Mouse (Mus musculus): ENCODE results near the gene Celf2. TPM values are rescaled to one million over a fixed set of nuclear protein-coding genes. Genes with fewer than 3 reads are reported as not detected.

Gene Celf2
- total RNA-seq, 2 experiments from 2014 or later = 33.3 to 58.2 TPM

DNA sequence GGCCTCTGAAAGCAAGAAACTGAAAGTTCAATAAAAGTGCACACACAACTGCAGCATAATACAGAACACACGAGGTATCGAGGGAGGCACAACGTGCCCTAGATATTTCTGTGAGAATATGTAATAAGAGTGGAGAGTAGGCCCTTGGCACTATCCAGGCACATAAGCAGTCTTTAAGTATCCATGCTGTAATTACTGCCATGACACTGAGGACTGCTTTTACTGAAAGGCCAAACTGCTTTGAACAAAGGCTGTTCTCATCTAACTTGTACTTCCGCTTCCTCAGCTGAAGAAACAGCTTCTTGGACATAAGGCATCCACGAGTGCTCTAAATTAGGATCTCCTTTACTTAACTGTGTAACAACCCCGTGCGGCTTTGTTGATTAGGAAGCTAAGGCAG, 803.9 kb downstream of the Celf2 start:
- DNase-seq (ENCODE audit: low spot score in 2 of 2) = no peak

DNA sequence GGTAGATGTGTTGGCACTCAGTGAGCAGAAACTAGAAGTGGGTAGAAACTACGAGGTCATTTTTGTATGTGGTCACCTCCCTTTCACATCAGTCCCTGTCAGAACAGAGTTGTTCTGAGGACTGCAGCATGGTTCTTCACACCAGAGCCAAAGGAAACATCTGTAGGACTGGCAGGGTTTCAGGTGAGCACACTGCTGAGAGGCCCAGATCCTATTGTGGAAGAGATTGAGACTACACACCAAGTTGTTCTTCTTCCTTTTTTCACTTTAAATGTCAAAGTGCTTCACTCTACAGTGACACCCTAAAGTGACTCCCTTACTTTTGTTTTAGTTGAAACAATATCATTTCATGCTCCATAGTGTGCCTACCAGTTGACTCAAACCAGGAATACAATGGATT, 804.6 kb downstream of the Celf2 start:
- no peak for DNase-seq (ENCODE audit: low spot score in 2 of 2)

DNA sequence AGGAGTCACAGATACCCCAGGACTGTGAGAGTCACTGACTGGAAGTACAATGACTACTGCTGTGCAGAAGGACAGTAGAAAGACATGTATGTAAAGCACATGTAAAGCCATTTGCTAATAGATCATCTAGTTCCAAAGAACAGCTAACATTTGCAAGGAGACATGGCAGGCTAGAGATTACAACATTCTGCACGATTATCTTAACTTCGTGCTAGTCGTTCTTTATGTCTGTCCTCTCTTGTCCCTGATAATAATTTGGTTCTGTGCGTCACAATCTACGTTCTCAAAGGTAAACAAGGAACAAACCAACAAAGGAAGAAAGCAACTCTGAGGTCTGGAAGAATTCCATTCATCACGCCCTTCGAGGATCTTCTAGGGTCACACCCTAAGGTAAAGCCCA, 805.0 kb downstream of the Celf2 start:
- DNase-seq (ENCODE audit: low spot score in 2 of 2) = no peak

GRCm38 (mm10) chr2:6696326-6696725, 813.0 kb downstream of the Celf2 start:
- no peak for DNase-seq (ENCODE audit: low spot score in 2 of 2)

DNA sequence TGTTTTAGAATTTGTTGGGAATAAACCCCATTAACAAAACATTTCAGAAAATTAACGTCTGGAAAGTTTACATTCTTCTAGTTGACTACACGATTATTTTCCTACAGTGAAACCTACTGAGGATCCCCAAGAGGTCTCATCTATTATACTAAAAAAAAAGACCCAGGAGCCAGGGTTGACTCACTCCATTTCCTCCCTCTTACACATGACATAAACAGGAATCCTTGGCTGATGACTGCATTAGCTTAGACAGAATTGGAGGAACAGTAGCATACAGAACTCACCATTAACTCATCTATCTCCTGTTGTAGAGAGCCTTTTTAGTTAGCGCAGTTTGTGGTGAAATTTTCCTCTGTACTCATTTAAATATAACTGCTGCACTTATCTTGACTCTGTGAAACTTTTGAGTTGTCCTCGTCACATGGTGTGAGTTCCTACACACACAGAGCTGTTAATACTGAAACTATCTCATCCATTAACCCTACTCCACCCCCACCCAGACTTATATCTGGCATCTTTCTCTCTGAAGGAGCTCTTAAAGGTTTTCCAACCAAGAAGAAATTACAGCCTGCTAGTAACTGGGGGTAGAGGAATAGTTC, 813.9 kb downstream of the Celf2 start:
- no peak for DNase-seq (ENCODE audit: low spot score in 2 of 2)

DNA sequence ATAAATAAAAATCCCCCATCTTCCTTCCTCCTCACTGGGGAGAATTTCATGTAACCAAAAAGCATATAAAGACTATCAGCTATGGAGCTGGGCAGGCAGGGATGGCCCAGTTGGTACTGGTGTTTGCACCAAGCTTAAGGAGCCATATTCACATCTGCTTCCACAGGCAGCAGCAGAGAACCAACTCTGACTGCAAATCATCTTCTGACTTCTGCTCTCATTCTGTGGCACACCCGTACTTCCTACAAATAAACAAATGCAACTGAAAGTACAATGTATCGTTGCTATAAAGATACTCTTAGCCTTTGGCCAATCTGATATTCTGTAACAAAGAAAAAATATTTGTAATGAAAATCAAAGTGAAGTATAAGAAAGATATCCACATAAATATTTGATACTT, 819.7 kb downstream of the Celf2 start:
- no peak for DNase-seq (ENCODE audit: low spot score in 2 of 2)

DNA sequence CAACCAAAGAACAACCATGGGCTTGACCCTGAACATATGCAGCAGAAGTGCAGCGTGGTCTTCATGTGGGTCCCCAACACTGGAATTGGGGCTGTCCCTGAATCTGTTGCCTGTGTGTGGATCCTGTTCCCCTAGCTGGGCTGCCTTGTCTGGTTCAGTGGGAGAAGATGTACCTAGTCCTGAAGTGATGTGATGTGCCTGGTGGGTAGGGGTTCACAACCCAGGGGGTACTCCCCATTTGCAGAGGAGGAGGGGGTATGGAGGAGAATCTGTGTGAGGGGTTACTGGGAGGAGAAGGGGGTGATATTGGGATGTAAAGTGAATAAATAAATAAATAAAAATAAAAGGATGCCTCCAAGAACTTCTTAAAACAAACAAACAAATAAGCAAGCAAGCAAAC, 831.1 kb downstream of the Celf2 start:
- DNase-seq (ENCODE audit: low spot score in 2 of 2) = no peak

- no peak for DNase-seq (ENCODE audit: low spot score in 2 of 2)
Observed at GRCm38 (mm10) chr2:6677457-6677856, 831.9 kb downstream of the Celf2 start.

DNA sequence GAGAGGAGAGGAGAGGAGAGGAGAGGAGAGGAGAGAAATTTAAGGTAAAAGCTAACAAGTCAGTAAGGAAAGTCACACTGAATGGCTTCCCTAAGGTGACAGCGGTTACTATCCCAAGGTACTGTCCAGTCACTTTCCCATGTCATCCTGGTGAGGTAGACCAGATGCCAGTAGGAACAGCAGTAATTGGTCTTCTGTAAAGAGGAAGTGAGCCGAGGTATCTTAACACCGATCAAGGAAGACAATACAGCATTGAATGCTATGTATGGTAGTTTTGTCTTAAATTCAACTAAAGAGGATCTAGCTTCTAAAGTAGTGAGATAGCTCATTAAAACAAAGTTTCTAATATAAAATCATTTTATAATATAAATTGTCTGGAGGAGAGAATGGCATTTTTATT, 835.0 kb downstream of the Celf2 start:
- DNase-seq (ENCODE audit: low spot score in 2 of 2) = no peak

- DNase-seq (ENCODE audit: low spot score in 2 of 2) = no peak
Observed at GRCm38 (mm10) chr2:6673418-6673817, 835.9 kb downstream of the Celf2 start.

DNA sequence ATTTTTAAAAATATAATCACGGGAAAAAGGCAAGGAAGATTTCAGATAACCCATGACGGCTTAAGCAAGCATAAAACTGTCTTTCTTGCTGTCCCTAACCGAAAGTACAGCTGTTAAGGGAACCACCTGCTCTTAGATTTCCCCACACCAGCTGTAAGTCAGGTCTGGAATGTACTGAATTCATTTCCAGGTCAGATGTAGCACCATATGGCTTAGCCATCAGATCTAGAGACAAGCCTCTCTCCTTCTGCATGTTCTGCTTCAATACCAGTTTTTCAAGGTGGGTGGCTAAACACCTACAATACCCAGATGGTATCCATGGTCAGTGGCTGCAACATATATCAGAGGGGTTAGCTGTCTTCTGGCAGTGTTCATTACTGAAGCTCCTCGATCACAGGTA, 841.8 kb downstream of the Celf2 start:
- no peak for DNase-seq (ENCODE audit: low spot score in 2 of 2)

DNA sequence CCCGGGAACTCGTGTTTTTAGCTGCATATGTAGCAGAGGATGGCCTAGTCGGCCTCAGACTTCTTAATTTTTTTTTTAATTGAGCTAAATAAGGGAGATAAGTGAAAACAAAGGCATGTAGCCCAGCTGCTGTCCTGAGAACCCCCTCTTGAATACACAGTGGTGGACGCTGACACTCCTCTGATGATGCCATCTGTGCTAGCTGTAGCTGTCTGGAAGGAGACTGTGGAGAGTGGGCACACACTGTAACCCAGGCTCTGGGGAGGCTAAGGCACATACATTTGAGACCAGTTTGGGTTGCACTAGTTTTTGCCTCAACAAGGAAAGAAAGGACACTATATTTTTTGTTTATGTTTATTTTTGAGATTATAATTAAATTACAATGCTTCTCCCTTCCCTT, 849.5 kb downstream of the Celf2 start:
- no peak for DNase-seq (ENCODE audit: low spot score in 2 of 2)

DNA sequence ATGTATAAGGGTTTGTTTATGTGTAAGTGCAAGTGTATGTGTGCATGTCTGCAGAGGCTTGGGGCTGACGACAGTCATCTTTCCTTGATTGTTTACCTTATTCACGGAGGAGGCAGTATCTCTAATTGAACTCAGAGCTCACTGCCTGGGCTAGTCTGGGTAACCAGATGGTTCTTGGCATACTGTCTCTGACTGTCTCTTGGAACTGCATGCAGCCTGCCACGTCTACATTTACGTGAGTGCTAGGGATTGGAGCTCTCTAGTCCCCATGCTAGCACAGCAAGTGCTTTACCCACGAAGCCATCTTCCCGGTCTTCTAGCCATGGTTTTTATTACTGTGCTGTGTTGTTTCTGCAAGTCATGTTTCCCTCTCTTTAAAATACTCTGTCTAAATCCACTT, 855.6 kb downstream of the Celf2 start:
- no peak for DNase-seq (ENCODE audit: low spot score in 2 of 2)

- no peak for DNase-seq (ENCODE audit: low spot score in 2 of 2)
Observed at GRCm38 (mm10) chr2:6651697-6652096, 857.7 kb downstream of the Celf2 start.

- DNase-seq (ENCODE audit: low spot score in 2 of 2) = no peak
Observed at GRCm38 (mm10) chr2:6648877-6649276, 860.5 kb downstream of the Celf2 start.

GRCm38 (mm10) chr2:6647028-6647427, 862.3 kb downstream of the Celf2 start:
- DNase-seq (ENCODE audit: low spot score in 2 of 2) = no peak

- DNase-seq (ENCODE audit: low spot score in 2 of 2) = no peak
Observed at GRCm38 (mm10) chr2:6646325-6646724, 863.0 kb downstream of the Celf2 start.

DNA sequence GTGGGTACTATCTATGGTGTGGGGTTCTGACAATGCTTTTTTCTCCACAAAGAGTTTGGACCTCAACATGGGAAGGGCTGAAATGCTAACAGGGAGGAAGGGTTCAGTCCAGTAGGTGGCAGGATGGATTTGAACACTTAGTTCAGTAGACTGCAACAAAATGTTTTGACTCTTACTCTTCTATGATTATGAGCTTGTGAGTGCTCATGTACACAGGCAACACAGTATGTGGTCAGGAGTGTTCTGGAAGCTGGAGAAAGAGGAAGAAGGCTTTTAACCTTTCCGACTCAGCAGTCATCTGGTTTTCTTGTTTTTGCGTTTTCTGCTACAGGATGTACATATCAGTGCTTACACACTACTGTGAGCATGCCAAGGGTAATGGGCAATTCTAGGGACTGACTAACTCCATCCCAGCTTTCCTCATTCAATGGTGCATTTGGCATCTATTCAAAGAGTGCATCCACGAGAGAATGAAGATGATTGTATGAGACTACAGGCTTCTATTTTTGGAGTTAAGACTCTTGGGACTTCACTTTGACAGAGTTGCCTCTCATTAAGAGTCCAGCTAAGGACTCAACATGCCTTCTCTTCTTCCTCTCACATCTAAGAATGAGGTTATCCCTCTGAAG, 867.0 kb downstream of the Celf2 start:
- DNase-seq (ENCODE audit: low spot score in 2 of 2) = no peak

GRCm38 (mm10) chr2:6639370-6639769, 870.0 kb downstream of the Celf2 start:
- DNase-seq (ENCODE audit: low spot score in 2 of 2) = no peak

GRCm38 (mm10) chr2:6637147-6637546, 872.2 kb downstream of the Celf2 start:
- DNase-seq (ENCODE audit: low spot score in 2 of 2) = no peak

DNA sequence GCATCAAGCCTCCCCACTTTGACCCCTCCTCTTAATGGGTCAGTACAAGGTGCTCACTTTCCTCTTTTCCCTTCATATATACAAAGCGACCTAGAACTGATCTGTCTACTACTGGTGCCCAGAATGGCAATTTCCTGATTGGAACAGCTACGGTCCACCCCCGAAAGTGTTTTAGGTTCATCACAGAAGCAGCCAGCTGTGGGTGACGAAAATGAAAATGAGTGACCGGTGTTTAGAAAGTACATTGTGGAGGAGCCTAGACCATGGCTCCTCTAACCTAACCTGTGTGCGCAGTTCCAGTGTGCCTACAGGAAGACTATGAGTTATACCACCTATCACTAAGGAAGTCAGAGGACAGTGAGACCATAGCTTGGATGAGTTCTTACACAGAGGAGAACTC, 874.5 kb downstream of the Celf2 start:
- no peak for DNase-seq (ENCODE audit: low spot score in 2 of 2)

DNA sequence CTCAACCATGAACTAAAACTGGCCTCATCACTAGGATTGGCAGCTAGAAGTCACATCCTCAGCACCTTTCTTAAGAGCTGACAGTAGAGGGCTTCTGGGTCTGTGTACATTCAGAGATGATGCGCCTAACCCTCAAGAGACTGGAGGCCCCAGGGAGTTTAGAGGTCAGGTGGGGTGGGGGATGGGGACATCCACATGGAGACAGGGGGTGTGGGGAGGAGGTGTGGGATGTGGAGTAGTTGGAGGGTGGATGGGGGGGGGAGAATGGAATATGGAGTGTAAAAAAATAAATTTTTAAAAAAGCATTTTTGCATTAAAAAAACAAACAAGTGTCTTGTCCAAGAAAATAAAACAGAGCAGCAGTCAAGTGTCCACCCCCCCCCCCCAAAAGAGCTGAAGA, 876.2 kb downstream of the Celf2 start:
- no peak for DNase-seq (ENCODE audit: low spot score in 2 of 2)

DNA sequence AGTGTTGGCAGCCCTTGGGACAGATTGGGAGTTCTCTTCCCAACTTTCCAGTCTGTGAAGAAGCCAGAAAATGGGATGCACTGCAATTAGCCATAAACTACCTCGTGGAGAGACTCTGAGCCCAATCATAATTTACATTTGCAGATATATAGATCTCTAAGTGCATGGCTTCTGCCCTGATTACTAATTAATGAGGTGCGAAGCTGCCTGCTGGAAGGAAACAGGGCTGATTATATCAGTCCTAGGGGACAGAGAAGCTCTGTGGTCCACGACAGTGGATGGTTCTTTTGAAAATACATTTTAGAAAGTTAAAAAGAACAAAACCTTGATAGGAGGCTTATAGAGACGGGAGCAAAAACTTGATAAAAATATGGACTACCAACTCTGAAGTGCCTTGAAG, 885.6 kb downstream of the Celf2 start:
- no peak for DNase-seq (ENCODE audit: low spot score in 2 of 2)
